Mouse (Mus musculus) neural tube, embryonic 13.5 days (tissue): ENCODE measurements around the gene Ppp1r26. TPM values are rescaled to one million over a fixed set of nuclear protein-coding genes. Genes with fewer than 3 reads are reported as not detected.

Source experiments
- polyA plus RNA-seq: library from polyadenylated mRNA; unstranded; fragments of >200 nt; fragmentation: Nextera tagmentation; extraction: Ambion mirVana; gene quantifications from 2 replicates; pipeline ENCODE4 v1.2.1, GENCODE M21; 2015

The Ppp1r26 gene
- polyA plus RNA-seq, 1 experiment from 2014 or later: 11.1 TPM

Other genes starting within 250 kb of the Ppp1r26 start
- gene 1700007K13Rik, start 19.5 kb downstream of the Ppp1r26 start, polyA plus RNA-seq: 2.6 and 2.8 TPM in 2 replicates
- gene Mrps2, start 21.3 kb downstream of the Ppp1r26 start, polyA plus RNA-seq: 52.7 and 56.2 TPM in 2 replicates
- gene Gbgt1, start 50.1 kb downstream of the Ppp1r26 start, polyA plus RNA-seq: 1.6 and 1.7 TPM in 2 replicates
- 2.6 and 4.0 TPM in 2 replicates for gene Gm10134, start 59.3 kb downstream of the Ppp1r26 start, polyA plus RNA-seq
- gene Ralgds, start 66.3 kb downstream of the Ppp1r26 start, polyA plus RNA-seq: 86.3 and 90.7 TPM in 2 replicates
- not detected in 2 replicates for gene Cel, start 116.6 kb downstream of the Ppp1r26 start, polyA plus RNA-seq
- 42.1 and 43.5 TPM in 2 replicates for gene Gtf3c5, start 137.0 kb downstream of the Ppp1r26 start, polyA plus RNA-seq
- 0.17 and 0.45 TPM in 2 replicates for gene Gfi1b, start 175.2 kb downstream of the Ppp1r26 start, polyA plus RNA-seq
- gene Tsc1, start 194.4 kb downstream of the Ppp1r26 start, polyA plus RNA-seq: 30.2 and 36.8 TPM in 2 replicates